Mouse (Mus musculus) liver, adult 2 months (tissue): Measurements from ENCODE around the gene Tns4. TPM values are rescaled to one million over a fixed set of nuclear protein-coding genes. Genes with fewer than 3 reads are reported as not detected.

Source experiments
- DNase-seq: peaks from one replicate; pipeline ENCODE4 v3.0.0-alpha.2; 2011; ENCODE audit warnings: low read depth, low spot score; ENCODE audit errors: extremely low read depth
- H3K27ac ChIP-seq: fragments of 200-500 bp; replicated peaks from 2 replicates; pipeline ENCODE4 v1.5.1; 2012; ENCODE audit warnings: low read depth, mild to moderate bottlenecking, control low read depth, inconsistent platforms, low read length; ENCODE audit not compliant: insufficient read depth
- H3K27me3 ChIP-seq: fragments of 200-500 bp; 2 replicates; pipeline ENCODE4 v1.6.1; 2012; ENCODE audit warnings: mild to moderate bottlenecking, moderate library complexity, low read length, inconsistent platforms; ENCODE audit not compliant: control insufficient read depth, insufficient read depth
- H3K36me3 ChIP-seq: fragments of 200-500 bp; 2 replicates; pipeline ENCODE4 v1.6.1; 2012; ENCODE audit warnings: low read length, inconsistent platforms; ENCODE audit not compliant: control insufficient read depth, insufficient read depth
- H3K4me1 ChIP-seq: fragments of 200-500 bp; 2 replicates; pipeline ENCODE4 v1.6.1; 2011; ENCODE audit warnings: low read length; ENCODE audit not compliant: control insufficient read depth, insufficient read depth
- H3K4me3 ChIP-seq: fragments of 200-500 bp; 2 replicates; pipeline ENCODE4 v1.5.1; 2011; ENCODE audit warnings: low read depth, mild to moderate bottlenecking, control low read depth, low read length, moderate library complexity; ENCODE audit not compliant: insufficient read depth
- H3K79me2 ChIP-seq: fragments of 200-500 bp; 2 replicates; pipeline ENCODE4 v1.6.1; 2012; ENCODE audit warnings: inconsistent platforms, mild to moderate bottlenecking, low read length, moderate library complexity; ENCODE audit not compliant: control insufficient read depth, insufficient read depth
- H3K9ac ChIP-seq: fragments of 200-500 bp; 2 replicates; pipeline ENCODE4 v1.6.1; 2012; ENCODE audit warnings: low read depth, mild to moderate bottlenecking, control low read depth, inconsistent platforms, low read length
- CTCF ChIP-seq: fragments of 200-500 bp; IDR thresholded peaks from 2 replicates; pipeline ENCODE4 v1.5.1; 2011; ENCODE audit warnings: low read depth, low read length, control low read depth
- POLR2A ChIP-seq: fragments of 200-500 bp; IDR thresholded peaks from 2 replicates; pipeline ENCODE4 v1.6.1; 2011; ENCODE audit warnings: low read length, control low read depth; ENCODE audit not compliant: insufficient read depth; ENCODE audit errors: extremely low read depth
- WGBS: fragments of 180-500 bp; shearing (Covaris S2); methylation state at CpG from one replicate; pipeline ENCODE4 v1.1.7; 2018; 5-methylcytosine and 5-hydroxymethylcytosine counted together
- polyA plus RNA-seq: library from polyadenylated mRNA; depleted of rRNA; stranded (reverse); fragments of >200 nt; gene quantifications from 2 replicates; pipeline ENCODE4 v1.2.3, GENCODE M21; 2012
- total RNA-seq: library from RNA; depleted of rRNA; stranded (reverse); fragments of >200 nt; gene quantifications from 2 replicates; pipeline ENCODE4 v1.2.3, GENCODE M21; 2014

Tns4 gene
- total and polyA plus RNA-seq, 2 experiments = 0.46 to 1.2 TPM

DNA sequence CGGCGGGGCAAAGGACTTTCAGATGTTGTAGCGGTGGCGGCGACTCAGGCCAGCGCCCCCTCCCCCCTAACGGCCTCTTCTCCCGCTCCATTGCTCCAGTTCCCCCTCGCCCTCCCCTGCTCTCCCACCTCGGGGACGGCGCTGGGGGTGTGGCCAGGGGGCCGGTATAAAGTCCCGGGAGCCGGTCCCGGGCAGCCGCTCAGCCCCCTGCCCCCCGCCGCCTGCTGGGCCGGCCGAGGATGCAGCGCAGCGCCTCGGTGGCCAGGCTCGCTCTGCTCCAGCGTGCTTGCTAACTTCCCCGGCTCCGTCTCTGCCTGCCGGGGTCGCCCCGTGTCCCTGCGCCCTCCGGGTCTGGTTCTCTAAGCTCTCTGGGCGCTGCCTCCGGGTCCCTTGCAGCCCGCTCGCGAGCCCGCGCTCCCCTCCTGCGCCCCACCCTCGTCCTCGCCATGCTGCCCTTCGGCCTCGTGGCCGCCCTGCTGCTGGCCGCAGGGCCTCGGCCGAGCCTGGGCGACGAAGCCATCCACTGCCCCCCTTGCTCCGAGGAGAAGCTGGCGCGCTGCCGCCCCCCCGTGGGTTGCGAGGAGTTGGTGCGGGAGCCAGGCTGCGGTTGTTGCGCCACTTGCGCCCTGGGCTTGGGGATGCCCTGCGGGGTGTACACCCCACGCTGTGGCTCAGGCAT, 47.9 kb downstream of the Tns4 start, which contains the start of gene Igfbp4:
Gene Igfbp4, plus strand, starts transcription at position 194 of the 679 bp plus-strand sequence.
- Histone ChIP-seq H3K4me1 (peaks cover 11% of the 10 kb centered on the region), H3K27me3 (no peaks in the 10 kb centered on the region), H3K4me3 (peak within 1 kb of the TSS; percentile 92), H3K27ac (peak within 1 kb of the TSS; percentile 98), H3K79me2 (peaks cover 11% of the 10 kb centered on the region), H3K9ac (peak within 1 kb of the TSS; percentile 99), H3K36me3 (peaks cover 7% of the 10 kb centered on the region; the same call in 1 of the 2 replicates)
- WGBS = 2% methylated on average over 61 of the region's 63 CpGs
- peak; percentile 75 for DNase-seq
- TF ChIP-seq CTCF (no peak), POLR2A (peak; percentile 99)

DNA sequence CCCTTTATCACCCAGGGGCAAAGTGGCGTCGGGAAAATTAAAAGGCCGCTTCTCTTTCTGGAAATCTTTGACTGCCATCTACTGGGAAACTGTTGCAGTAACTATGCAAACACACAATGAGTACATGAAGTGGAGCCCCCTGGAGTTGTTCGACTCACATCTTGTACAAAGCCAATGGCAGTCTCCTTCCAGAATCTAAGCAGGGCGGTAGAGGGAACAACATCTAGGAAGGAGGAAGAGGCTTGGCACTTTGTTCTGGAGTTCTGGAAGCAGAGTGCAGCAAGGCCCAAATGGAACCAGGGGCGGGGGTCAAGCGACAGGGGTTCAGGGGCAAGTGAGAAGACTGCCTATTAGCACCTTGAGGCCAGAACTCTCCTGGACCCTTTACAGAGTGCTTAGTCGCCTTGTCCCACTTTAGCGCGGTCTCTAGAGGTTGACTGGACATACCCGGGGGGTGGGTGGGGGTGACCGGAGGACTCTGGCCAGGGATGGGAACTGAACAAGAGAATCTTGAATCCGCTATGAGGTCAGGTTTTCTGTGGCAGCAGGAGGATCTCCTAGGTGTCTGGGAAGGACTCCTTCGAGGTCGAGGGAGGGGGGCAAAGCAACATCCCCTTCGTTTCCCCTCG, 48.6 kb downstream of the Tns4 start:
- Histone ChIP-seq H3K79me2 (peaks cover 11% of the 10 kb centered on the region), H3K4me3 (peak overlapping the region; percentile 92), H3K9ac (peak overlapping the region; percentile 99), H3K4me1 (peaks cover 7% of the 10 kb centered on the region), H3K27ac (peak overlapping the region; percentile 98), H3K36me3 (peaks cover 3% of the 10 kb centered on the region; the same call in 1 of the 2 replicates), H3K27me3 (no peaks in the 10 kb centered on the region)
- DNase-seq = peak; percentile 82
- WGBS = under 1% methylated on average over 17 of the region's 17 CpGs
- TF ChIP-seq POLR2A = no peak
- peak; percentile 40 for TF ChIP-seq CTCF

DNA sequence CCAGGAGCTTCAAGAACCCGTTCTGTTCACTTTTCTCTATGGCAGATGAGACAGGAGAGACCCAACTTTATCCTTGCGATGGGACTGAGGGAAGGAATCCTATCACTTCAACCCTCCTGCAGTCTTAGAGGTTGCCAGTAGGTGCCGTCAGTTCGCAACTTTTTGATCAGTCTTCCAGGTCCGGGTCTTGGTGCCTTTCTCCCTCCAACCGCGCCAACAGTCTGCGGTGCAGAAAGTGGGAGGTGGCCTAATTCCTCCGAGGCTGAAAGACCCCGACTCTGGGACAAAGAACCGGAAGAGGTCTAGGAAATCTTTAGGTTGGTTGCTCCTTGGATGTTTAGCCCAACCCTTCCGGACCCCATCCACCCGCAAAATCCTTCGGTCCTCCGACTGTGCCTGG, 49.3 kb downstream of the Tns4 start:
- DNase-seq = peak; percentile 77
- H3K36me3 ChIP-seq = peaks cover 2% of the 10 kb centered on the region; the same call in 1 of the 2 replicates
- no peaks in the 10 kb centered on the region for H3K27me3 ChIP-seq
- H3K4me1 ChIP-seq = peaks cover 3% of the 10 kb centered on the region
- peak overlapping the region; percentile 19; the same call in 1 of the 2 replicates for H3K4me3 ChIP-seq
- TF ChIP-seq POLR2A (no peak), CTCF (peak; percentile 84)
- peaks cover 11% of the 10 kb centered on the region for H3K79me2 ChIP-seq
- peak overlapping the region; percentile 60 for H3K9ac ChIP-seq
- WGBS = under 1% methylated on average over 15 of the region's 15 CpGs
- H3K27ac ChIP-seq = peak overlapping the region; percentile 45

DNA sequence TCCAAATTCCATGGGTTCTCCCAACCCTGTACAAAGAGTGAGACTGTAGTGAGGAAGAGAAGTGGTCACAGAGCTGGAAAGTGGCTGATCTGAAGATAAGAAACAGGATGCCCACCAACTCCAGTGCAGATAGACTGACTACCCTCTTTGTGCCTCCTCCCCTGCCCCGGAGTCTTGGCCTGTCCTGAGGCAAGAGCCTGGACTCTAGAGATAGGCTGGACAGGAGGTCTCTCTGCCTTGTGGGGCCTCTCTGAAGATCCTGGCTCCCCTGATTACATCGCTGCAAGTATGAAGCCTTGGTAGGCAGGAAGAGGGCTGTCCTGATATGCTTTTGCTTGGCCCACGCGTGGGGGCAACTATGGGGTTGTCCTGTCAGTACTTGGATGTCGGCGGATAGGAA, 52.9 kb downstream of the Tns4 start:
- Histone ChIP-seq H3K36me3 (no peaks in the 10 kb centered on the region), H3K79me2 (peaks cover 1% of the 10 kb centered on the region), H3K4me1 (no peaks in the 10 kb centered on the region), H3K4me3 (no peak overlapping the region), H3K9ac (no peak overlapping the region), H3K27ac (no peak overlapping the region), H3K27me3 (no peaks in the 10 kb centered on the region)
- TF ChIP-seq CTCF = no peak
- TF ChIP-seq POLR2A = no peak
- WGBS = 69% methylated on average over 6 of the region's 6 CpGs
- DNase-seq = no peak

DNA sequence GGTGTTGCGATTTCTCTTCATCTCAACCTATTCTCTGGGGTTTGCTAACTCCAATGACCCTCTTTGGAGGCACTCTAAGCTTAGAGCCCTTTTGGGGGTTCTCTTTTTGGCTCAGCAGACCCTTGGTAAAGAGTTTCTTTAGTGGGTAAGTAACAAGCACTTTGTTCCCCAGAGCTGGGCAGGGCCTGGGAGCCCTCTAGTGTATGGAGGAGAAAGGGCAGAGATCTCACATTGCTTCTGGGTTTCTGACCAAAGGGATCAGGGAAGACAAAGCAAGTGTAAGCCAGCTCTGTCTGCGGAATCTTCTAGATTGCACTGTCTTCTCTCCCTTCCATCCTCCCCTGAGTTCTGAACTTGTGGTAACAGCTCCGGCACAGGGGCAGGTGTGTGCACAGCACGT, 53.8 kb downstream of the Tns4 start:
- no peaks in the 10 kb centered on the region for H3K4me1 ChIP-seq
- TF ChIP-seq POLR2A (no peak), CTCF (no peak; the same call in 1 of the 2 replicates)
- no peaks in the 10 kb centered on the region for H3K27me3 ChIP-seq
- H3K27ac ChIP-seq = no peak overlapping the region
- H3K79me2 ChIP-seq = no peaks in the 10 kb centered on the region
- no peak for DNase-seq
- WGBS = 86% methylated on average over 4 of the region's 4 CpGs
- no peak overlapping the region for H3K9ac ChIP-seq
- no peaks in the 10 kb centered on the region for H3K36me3 ChIP-seq
- H3K4me3 ChIP-seq = no peak overlapping the region

DNA sequence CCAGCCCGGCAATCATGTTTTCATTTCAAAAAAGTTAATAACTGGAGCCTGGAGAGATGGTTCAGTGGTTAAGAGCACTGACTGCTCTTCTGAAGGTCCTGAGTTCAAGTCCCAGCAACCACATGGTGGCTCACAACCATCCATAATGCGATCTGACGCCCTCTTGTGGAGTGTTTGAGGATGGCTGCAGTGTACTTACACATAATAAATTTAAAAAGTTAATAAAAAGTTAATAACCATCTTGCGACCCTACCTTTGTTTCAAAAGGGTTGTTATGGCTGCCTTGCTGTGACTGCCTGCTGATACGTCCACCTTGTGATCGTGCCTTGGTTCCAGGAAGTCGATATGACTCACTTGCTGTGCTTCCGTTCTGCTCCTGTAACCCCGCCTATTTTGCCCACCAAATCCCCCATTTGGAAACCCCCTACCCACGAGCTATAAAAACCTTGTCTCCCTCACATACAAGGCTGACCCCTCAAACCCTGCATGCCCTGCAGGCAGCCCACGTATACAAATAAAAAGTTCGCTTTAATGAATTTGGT, 62.1 kb downstream of the Tns4 start:
- no peak overlapping the region for H3K4me3 ChIP-seq
- H3K79me2 ChIP-seq = no peaks in the 10 kb centered on the region
- no peaks in the 10 kb centered on the region for H3K27me3 ChIP-seq
- 80% methylated on average over 12 of the region's 12 CpGs for WGBS
- TF ChIP-seq CTCF (no peak), POLR2A (no peak)
- no peak overlapping the region for H3K27ac ChIP-seq
- H3K4me1 ChIP-seq = peaks cover 2% of the 10 kb centered on the region; the same call in 1 of the 2 replicates
- H3K36me3 ChIP-seq = no peaks in the 10 kb centered on the region
- H3K9ac ChIP-seq = no peak overlapping the region
- DNase-seq = no peak
